Mouse (Mus musculus): ENCODE measurements around the gene Rexo5. TPM values are rescaled to one million over a fixed set of nuclear protein-coding genes. Genes with fewer than 3 reads are reported as not detected.

Rexo5 gene
- polyA plus RNA-seq, 1 experiment from 2014 or later, result 11.9 TPM

DNA sequence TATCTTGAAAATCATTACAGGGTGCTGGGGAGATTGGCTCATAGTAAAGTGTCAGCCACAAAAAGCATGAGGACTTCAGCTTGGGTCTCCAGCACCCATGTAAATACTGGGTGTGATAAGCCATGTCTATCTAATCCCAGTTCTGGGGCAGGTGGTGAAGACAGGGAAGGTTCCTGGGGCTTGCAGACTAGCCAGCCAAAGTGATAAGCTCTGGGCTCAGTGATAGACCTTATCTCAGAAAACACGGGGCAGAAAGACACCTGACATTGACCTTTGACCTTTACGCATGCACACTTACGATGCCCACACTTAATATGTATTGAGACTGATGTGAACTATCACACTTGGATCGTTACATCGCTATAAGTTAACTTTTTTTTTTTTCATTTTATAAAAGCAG lies 70.7 kb downstream of the Rexo5 start:
- no peak overlapping the region for H3K9ac ChIP-seq
- H3K27me3 ChIP-seq, result no peaks in the 10 kb centered on the region
- no peak overlapping the region for H3K27ac ChIP-seq (replicated peaks)
- ATAC-seq (ENCODE audit: low FRiP score, low read depth), result no peak
- H3K4me3 ChIP-seq, result no peak overlapping the region
- no peaks in the 10 kb centered on the region for H3K36me3 ChIP-seq
- no peak overlapping the region for H3K4me2 ChIP-seq
- H3K4me1 ChIP-seq (replicated peaks), result peaks cover 12% of the 10 kb centered on the region
- WGBS, result 91% methylated on average over 5 of the region's 5 CpGs
- no peaks in the 10 kb centered on the region for H3K9me3 ChIP-seq

DNA sequence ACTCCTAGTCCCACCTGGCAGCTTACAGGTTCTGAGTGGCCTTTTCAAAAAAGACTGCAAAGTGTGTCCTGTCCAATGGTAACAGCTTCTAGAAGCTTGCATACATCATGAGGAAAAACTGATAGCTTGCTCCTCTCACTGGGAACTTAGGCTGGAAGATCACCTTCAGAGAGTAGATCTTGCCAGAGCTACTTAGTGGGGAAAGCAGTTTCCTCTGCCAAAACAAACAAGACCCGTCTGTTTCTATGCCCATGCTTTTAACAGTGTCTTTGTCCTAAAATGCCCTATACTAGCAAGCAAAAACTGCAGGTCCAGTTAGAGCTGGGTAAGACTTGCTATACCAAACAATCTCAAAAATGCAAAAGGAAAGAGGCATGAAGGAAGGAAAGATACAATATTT lies 72.3 kb downstream of the Rexo5 start:
- Histone ChIP-seq H3K4me2 (no peak overlapping the region), H3K4me1 (replicated peaks) (peaks cover 12% of the 10 kb centered on the region), H3K9ac (no peak overlapping the region), H3K27ac (replicated peaks) (no peak overlapping the region), H3K36me3 (no peaks in the 10 kb centered on the region), H3K9me3 (no peaks in the 10 kb centered on the region), H3K27me3 (no peaks in the 10 kb centered on the region), H3K4me3 (no peak overlapping the region)
- no peak for ATAC-seq (ENCODE audit: low FRiP score, low read depth)
- 57% methylated on average over 1 of the region's 1 CpGs for WGBS

DNA sequence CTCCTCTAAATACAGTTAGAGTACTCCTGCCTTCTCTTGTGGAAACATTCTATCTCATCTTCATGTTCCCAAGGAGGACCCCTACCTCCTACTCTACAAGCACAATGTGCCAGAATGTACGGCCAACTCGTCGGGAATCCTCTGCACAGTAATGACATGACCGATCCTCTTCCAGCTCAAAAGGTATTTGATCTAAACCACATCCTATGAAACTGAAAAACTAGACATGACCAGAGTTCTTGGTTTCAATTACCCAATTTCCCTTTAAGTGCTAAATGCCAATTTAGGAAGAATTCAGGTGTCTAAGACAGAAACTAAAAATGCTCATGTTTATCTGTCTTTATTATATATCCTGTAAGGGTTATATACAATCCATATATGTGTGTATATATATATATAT lies 78.4 kb downstream of the Rexo5 start:
- Histone ChIP-seq H3K36me3 (no peaks in the 10 kb centered on the region), H3K4me2 (no peak overlapping the region), H3K9me3 (no peaks in the 10 kb centered on the region), H3K4me3 (no peak overlapping the region), H3K27ac (replicated peaks) (no peak overlapping the region), H3K9ac (no peak overlapping the region), H3K4me1 (replicated peaks) (no peaks in the 10 kb centered on the region), H3K27me3 (no peaks in the 10 kb centered on the region)
- WGBS, result 92% methylated on average over 4 of the region's 4 CpGs
- ATAC-seq (ENCODE audit: low FRiP score, low read depth), result no peak

DNA sequence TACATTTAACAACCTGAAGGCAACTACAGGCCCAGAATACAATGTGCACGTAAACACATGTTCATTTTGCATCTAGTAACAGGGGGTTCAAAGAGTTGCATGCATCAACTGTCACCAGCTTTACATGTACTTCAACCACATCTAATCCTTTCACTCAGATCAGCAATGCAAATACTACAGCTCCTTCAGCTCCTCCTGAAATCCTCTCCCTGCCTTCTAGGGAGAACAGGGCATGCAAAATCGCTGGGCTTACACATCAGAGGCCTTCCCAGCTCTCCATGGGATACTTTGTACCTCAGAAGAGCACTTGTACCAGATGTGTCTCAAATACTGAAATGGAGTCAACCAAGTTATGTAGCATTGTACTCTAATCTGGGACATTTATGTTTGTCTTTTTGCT lies 79.2 kb downstream of the Rexo5 start:
- Histone ChIP-seq H3K9me3 (no peaks in the 10 kb centered on the region), H3K9ac (no peak overlapping the region), H3K4me2 (no peak overlapping the region), H3K4me3 (no peak overlapping the region), H3K36me3 (no peaks in the 10 kb centered on the region), H3K27ac (replicated peaks) (no peak overlapping the region), H3K27me3 (no peaks in the 10 kb centered on the region), H3K4me1 (replicated peaks) (no peaks in the 10 kb centered on the region)
- no peak for ATAC-seq (ENCODE audit: low FRiP score, low read depth)
- 36% methylated on average over 2 of the region's 2 CpGs for WGBS

DNA sequence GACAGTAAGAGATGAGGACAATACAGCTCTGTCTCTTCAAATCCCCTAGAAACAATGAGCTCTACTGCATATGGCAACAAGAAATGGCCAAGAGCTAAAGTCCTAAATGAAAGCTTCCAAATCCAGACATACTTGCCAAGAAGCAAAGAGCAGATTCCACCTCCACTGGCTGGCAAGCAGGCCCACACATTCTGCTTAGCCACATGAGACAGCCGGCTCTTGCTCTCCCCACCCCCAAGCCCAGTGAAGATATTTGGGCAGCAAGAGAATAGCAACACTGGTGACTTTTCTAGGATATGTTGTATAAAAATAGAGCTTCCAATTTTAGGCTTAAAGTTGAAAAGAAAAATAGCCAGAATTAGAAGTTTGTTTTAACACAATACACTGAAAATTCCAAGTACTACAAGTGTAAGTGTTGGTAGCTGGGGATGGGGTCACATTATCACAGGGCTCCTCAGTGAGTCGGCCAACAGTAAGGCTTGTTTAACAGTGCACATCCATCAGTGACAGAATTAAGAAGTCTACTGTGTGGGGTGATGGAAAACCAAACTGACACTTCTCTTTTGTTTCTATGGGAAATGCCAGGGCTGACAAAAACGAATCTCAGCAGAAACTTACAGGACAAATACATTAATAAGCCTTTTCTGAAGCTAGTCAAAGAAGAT lies 82.1 kb downstream of the Rexo5 start:
- H3K4me1 ChIP-seq (replicated peaks), result no peaks in the 10 kb centered on the region
- no peaks in the 10 kb centered on the region for H3K9me3 ChIP-seq
- H3K27ac ChIP-seq (replicated peaks), result no peak overlapping the region
- no peak for ATAC-seq (ENCODE audit: low FRiP score, low read depth)
- no peak overlapping the region for H3K4me3 ChIP-seq
- H3K27me3 ChIP-seq, result no peaks in the 10 kb centered on the region
- H3K36me3 ChIP-seq, result no peaks in the 10 kb centered on the region
- 44% methylated on average over 3 of the region's 3 CpGs for WGBS
- H3K9ac ChIP-seq, result no peak overlapping the region
- H3K4me2 ChIP-seq, result no peak overlapping the region

DNA sequence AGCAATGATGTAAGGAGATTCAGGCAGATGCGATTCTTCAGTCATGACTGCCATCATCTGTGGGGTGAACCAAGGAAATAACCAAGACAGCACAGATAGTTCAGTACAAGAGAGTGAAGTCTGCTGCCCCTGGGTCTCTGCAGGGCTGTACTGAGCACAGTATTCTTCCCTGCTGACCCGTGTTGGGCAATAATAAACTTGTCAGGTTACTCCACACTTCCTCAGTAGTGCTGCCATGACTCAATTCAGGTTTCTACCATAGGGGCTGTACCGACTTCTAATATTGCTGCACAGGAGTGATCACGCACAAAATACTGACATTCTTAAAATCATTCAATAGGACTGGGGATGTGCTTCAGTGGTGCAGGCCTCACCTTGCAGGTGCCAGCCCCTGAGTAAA lies 85.4 kb downstream of the Rexo5 start:
- H3K9me3 ChIP-seq, result no peaks in the 10 kb centered on the region
- no peak overlapping the region for H3K4me2 ChIP-seq
- H3K27ac ChIP-seq (replicated peaks), result no peak overlapping the region
- no peak for ATAC-seq (ENCODE audit: low FRiP score, low read depth)
- WGBS, result 97% methylated on average over 4 of the region's 4 CpGs
- H3K9ac ChIP-seq, result no peak overlapping the region
- H3K27me3 ChIP-seq, result no peaks in the 10 kb centered on the region
- no peaks in the 10 kb centered on the region for H3K36me3 ChIP-seq
- H3K4me1 ChIP-seq (replicated peaks), result no peaks in the 10 kb centered on the region
- no peak overlapping the region for H3K4me3 ChIP-seq

DNA sequence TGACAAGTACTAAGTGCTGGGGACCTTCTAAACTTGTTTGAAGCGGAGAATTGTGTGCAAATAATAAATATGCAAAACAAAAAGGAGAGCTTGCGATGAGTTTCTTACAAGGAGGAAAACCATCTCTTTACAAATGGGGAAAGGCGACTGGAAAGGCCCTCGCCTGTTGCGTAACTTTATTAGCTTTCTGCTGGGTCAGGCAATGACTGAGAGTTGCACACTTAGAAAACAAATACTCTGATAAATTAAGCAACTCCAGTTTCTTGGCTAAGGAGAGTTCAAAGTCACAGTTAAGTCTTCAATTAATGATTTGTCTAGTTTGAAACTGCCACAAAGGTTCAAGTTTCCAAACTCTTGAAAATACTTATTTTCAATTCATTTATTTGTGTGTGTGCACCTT lies 86.5 kb downstream of the Rexo5 start:
- Histone ChIP-seq H3K4me2 (no peak overlapping the region), H3K36me3 (no peaks in the 10 kb centered on the region), H3K27ac (replicated peaks) (no peak overlapping the region), H3K4me1 (replicated peaks) (no peaks in the 10 kb centered on the region), H3K27me3 (no peaks in the 10 kb centered on the region), H3K9me3 (no peaks in the 10 kb centered on the region), H3K4me3 (no peak overlapping the region), H3K9ac (no peak overlapping the region)
- no peak for ATAC-seq (ENCODE audit: low FRiP score, low read depth)
- WGBS, result 90% methylated on average over 5 of the region's 5 CpGs

DNA sequence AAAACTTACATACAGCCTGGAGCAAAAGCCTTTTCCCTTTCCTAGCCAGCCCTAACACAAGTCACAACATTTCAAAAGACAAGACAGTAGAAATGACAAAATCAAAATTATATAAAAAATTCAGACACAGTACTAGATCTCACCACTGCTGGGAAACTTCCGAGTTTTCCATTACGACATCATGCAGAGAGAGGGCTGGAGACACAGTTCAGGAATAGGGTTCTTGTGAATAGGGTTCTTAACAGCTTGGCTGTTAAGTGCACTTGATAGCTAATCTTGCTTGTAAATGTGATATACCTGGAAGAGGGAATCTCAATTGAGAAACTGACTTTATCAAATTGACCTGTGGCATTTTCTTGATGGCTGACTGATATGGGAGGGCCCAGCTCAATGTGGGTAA lies 87.4 kb downstream of the Rexo5 start:
- Histone ChIP-seq H3K27ac (replicated peaks) (no peak overlapping the region), H3K9ac (no peak overlapping the region), H3K4me2 (no peak overlapping the region), H3K4me3 (no peak overlapping the region), H3K9me3 (no peaks in the 10 kb centered on the region), H3K4me1 (replicated peaks) (no peaks in the 10 kb centered on the region), H3K27me3 (no peaks in the 10 kb centered on the region), H3K36me3 (no peaks in the 10 kb centered on the region)
- 88% methylated on average over 2 of the region's 2 CpGs for WGBS
- no peak for ATAC-seq (ENCODE audit: low FRiP score, low read depth)

DNA sequence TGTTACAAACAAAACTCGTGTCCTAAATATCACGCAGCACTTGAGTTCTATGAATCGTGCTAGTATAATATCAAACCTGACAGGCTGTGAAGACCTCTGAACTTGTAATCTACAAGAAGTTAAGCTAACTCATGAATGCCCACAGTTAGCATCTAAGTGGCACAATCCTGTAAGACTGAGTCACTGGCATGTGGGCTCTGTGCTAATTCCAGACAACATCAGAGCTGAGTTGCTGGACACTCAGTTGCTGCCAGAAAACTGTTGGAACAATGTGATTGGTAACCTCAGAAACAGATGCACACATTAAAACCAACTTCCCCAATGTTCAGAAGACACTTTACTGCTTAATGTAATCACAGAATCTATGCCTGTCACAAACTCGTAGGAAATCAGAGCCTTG lies 94.1 kb downstream of the Rexo5 start:
- Histone ChIP-seq H3K4me1 (replicated peaks) (peaks cover 7% of the 10 kb centered on the region; the same call in 1 of the 2 replicates), H3K27ac (replicated peaks) (no peak overlapping the region), H3K27me3 (no peaks in the 10 kb centered on the region), H3K4me3 (no peak overlapping the region), H3K4me2 (no peak overlapping the region), H3K36me3 (no peaks in the 10 kb centered on the region), H3K9me3 (no peaks in the 10 kb centered on the region), H3K9ac (no peak overlapping the region)
- no peak for ATAC-seq (ENCODE audit: low FRiP score, low read depth)
- 95% methylated on average over 4 of the region's 4 CpGs for WGBS

DNA sequence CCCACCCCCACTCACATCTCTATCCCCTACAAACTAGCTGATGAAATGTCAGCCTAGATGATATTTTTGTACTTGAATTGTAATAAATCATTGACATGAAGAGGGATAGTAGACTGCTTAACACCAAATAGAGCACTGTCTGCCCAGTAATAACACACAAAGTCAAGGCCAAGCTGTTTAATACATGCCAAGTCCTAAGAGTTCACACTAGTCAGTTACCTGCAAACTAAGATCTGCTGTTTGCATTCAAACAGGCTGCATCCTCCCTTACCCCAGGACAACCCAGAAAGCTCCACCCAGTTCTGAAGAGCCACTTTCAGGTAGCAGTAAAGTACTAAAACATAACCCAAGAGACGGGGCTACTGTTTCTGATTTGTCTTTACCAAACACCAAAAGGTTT lies 98.4 kb downstream of the Rexo5 start:
- no peaks in the 10 kb centered on the region for H3K9me3 ChIP-seq
- no peak for ATAC-seq (ENCODE audit: low FRiP score, low read depth)

DNA sequence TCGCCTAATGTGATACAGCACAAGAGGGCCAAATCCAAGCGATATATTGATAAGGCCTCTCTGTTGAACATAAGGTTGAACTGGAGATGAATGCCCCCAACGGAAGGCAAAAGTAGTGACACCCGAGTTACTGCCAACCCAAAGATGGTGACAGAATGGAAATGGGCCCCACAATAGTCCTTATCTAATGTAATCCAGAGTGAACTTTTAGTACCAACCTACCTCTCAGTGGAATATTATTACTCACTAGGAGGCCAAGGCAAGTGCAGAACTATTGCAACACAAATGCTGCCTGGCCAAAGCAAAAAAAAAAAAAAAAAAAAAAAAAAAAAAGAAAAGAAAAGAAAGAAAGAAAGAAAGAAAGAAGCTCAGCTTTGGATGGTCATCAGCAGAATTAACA lies 98.9 kb downstream of the Rexo5 start:
- Histone ChIP-seq H3K27ac (replicated peaks) (no peak overlapping the region), H3K9ac (no peak overlapping the region), H3K4me3 (no peak overlapping the region), H3K4me1 (replicated peaks) (peaks cover 36% of the 10 kb centered on the region), H3K27me3 (no peaks in the 10 kb centered on the region), H3K36me3 (no peaks in the 10 kb centered on the region), H3K4me2 (no peak overlapping the region), H3K9me3 (no peaks in the 10 kb centered on the region)
- no peak for ATAC-seq (ENCODE audit: low FRiP score, low read depth)
- 96% methylated on average over 4 of the region's 4 CpGs for WGBS

More for the DNA sequence above, 98.4 kb downstream of the Rexo5 start:
- Histone ChIP-seq H3K4me2 (no peak overlapping the region), H3K4me3 (no peak overlapping the region), H3K36me3 (no peaks in the 10 kb centered on the region), H3K4me1 (replicated peaks) (peaks cover 34% of the 10 kb centered on the region), H3K9ac (no peak overlapping the region), H3K27ac (replicated peaks) (no peak overlapping the region), H3K27me3 (no peaks in the 10 kb centered on the region)
- WGBS, result 94% methylated on average over 1 of the region's 1 CpGs

DNA sequence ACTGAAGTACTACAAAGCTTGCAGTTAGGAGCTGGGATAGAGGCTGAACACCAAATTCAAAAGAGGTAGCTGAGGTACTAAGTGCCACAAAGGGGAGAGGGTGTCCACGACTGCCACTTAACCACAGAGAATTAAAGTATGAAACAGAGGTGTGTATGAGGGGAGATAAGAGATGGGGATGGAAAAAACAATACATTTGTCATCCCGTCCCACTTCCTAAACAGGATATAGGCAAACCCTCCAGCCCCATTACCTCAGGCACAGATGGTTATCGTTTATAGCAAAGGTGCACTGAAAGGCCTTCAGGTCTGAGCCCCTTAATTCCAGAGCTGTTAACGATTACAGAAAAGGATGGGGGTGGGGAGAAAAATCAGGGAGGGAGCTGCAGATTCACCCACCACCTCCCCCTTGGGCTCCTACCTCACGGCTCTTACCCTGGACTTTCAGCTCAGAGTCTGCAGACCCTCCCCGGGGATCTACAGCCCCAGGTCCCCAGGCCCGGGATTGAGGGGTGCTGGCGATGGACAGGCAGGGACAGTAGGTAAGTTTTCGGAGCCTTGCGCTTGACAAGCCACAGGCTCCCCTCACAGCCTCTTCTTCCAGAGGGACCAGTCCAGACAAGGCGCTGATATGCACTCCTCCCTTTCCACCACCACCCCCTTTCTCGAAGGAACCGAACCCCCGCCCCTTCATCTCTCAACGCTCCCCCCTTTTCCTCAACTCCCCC lies 101.2 kb downstream of the Rexo5 start:
- peak overlapping the region; percentile 83 for H3K4me3 ChIP-seq
- H3K9me3 ChIP-seq, result no peaks in the 10 kb centered on the region
- no peaks in the 10 kb centered on the region for H3K36me3 ChIP-seq
- H3K9ac ChIP-seq, result peak overlapping the region; percentile 88
- H3K4me2 ChIP-seq, result peak overlapping the region; percentile 73
- WGBS, result 2% methylated on average over 15 of the region's 15 CpGs
- H3K4me1 ChIP-seq (replicated peaks), result peaks cover 36% of the 10 kb centered on the region
- ATAC-seq (ENCODE audit: low FRiP score, low read depth), result peak; percentile 60
- H3K27me3 ChIP-seq, result no peaks in the 10 kb centered on the region
- H3K27ac ChIP-seq (replicated peaks), result peak overlapping the region; percentile 100

Measured in hindbrain, embryonic 15.5 days (tissue).